Mouse (Mus musculus): ENCODE data around the gene Stmn1.

DNA sequence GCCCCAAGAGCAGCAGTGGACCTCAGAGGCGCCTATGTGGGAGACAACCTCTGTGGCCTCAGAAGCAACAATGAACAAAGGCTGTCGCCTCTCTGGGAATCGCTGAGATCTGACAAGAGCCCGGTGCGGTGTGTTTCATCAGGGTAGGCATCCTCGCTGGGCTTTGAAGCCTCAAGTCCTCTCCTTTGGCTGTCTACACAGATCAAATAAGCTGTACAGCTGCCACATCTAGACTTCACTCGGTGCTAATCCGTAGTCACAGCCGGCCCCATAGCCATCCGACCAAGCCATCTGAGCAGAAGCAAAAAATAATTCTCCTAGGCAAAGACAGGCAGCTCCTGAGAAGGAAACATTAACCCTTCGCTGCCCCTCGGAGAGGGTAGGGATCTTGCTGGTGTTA is 2.3 kb upstream of the Stmn1 start:
- TF ChIP-seq CTCF (IDR thresholded peaks at IDR 0.05; ENCODE audit: borderline replicate concordance, insufficient read depth, low read length), result no peak
- no peak for TF ChIP-seq POLR2A (IDR thresholded peaks at IDR 0.05; ENCODE audit: low read depth, low read length)
